Mouse (Mus musculus): Measurements from ENCODE around the gene Babam1. TPM values are rescaled to one million over a fixed set of nuclear protein-coding genes. Genes with fewer than 3 reads are reported as not detected.
"Not testable (repeated sequence)": the region's sequence is repeated elsewhere in the genome, so short reads cannot be mapped to it uniquely, and the experiment has no call there.

Babam1 gene
- polyA plus RNA-seq, 1 experiment from 2014 or later = 108 TPM

GRCm38 (mm10) chr8:71411535-71412273 is 15.0 kb downstream of the Babam1 start:
- whole genome bisulfite sequencing = 43% methylated on average over 11 of the region's 11 CpGs
- Histone ChIP-seq H3K27ac (ENCODE audit: low read length) (no peak overlapping the region), H3K9ac (ENCODE audit: low read length) (no peak overlapping the region), H3K4me3 (ENCODE audit: low read length) (no peak overlapping the region), H3K4me1 (replicated peaks; ENCODE audit: control insufficient read depth, insufficient read depth, low read length) (peaks cover 6% of the 10 kb centered on the region), H3K9me3 (ENCODE audit: control insufficient read depth, low read length) (no peaks in the 10 kb centered on the region), H3K36me3 (ENCODE audit: control insufficient read depth, insufficient read depth, low read length) (peaks cover 11% of the 10 kb centered on the region), H3K4me2 (ENCODE audit: low read depth, low read length) (no peak overlapping the region), H3K27me3 (ENCODE audit: control insufficient read depth, insufficient read depth, low read depth, low read length) (no peaks in the 10 kb centered on the region)
- peak; percentile 35 for ATAC-seq (ENCODE audit: low read depth)

GRCm38 (mm10) chr8:71422121-71422520 is 25.5 kb downstream of the Babam1 start:
- no peaks in the 10 kb centered on the region for H3K27me3 ChIP-seq (ENCODE audit: control insufficient read depth, insufficient read depth, low read depth, low read length)
- no peak overlapping the region for H3K9ac ChIP-seq (ENCODE audit: low read length)
- no peaks in the 10 kb centered on the region for H3K4me1 ChIP-seq (replicated peaks; ENCODE audit: control insufficient read depth, insufficient read depth, low read length)
- no peak overlapping the region for H3K4me2 ChIP-seq (ENCODE audit: low read depth, low read length)
- no peak overlapping the region for H3K27ac ChIP-seq (ENCODE audit: low read length)
- H3K9me3 ChIP-seq (ENCODE audit: control insufficient read depth, low read length) = no peaks in the 10 kb centered on the region
- no peaks in the 10 kb centered on the region for H3K36me3 ChIP-seq (ENCODE audit: control insufficient read depth, insufficient read depth, low read length)
- no peak overlapping the region for H3K4me3 ChIP-seq (ENCODE audit: low read length)
- ATAC-seq (ENCODE audit: low read depth) = no peak

- H3K27me3 ChIP-seq (ENCODE audit: control insufficient read depth, insufficient read depth, low read depth, low read length); H3K27ac ChIP-seq (ENCODE audit: low read length); H3K4me2 ChIP-seq (ENCODE audit: low read depth, low read length); ATAC-seq (ENCODE audit: low read depth); H3K9me3 ChIP-seq (ENCODE audit: control insufficient read depth, low read length); H3K36me3 ChIP-seq (ENCODE audit: control insufficient read depth, insufficient read depth, low read length); H3K4me3 ChIP-seq (ENCODE audit: low read length); H3K9ac ChIP-seq (ENCODE audit: low read length); H3K4me1 ChIP-seq (replicated peaks; ENCODE audit: control insufficient read depth, insufficient read depth, low read length): not testable (repeated sequence)
- 59% methylated on average over 1 of the region's 1 CpGs for WGBS
Measured at GRCm38 (mm10) chr8:71432935-71433334, 36.3 kb downstream of the Babam1 start.

- no peak overlapping the region for H3K27ac ChIP-seq (ENCODE audit: low read length)
- H3K36me3 ChIP-seq (ENCODE audit: control insufficient read depth, insufficient read depth, low read length) = no peaks in the 10 kb centered on the region
- H3K9ac ChIP-seq (ENCODE audit: low read length) = no peak overlapping the region
- H3K27me3 ChIP-seq (ENCODE audit: control insufficient read depth, insufficient read depth, low read depth, low read length) = no peaks in the 10 kb centered on the region
- no peak overlapping the region for H3K4me3 ChIP-seq (ENCODE audit: low read length)
- 46% methylated on average over 3 of the region's 3 CpGs for WGBS
- H3K4me2 ChIP-seq (ENCODE audit: low read depth, low read length) = no peak overlapping the region
- no peaks in the 10 kb centered on the region for H3K4me1 ChIP-seq (replicated peaks; ENCODE audit: control insufficient read depth, insufficient read depth, low read length)
- no peaks in the 10 kb centered on the region for H3K9me3 ChIP-seq (ENCODE audit: control insufficient read depth, low read length)
- no peak for ATAC-seq (ENCODE audit: low read depth)
Measured at GRCm38 (mm10) chr8:71437041-71437440, 40.4 kb downstream of the Babam1 start.

GRCm38 (mm10) chr8:71441404-71441803 is 44.7 kb downstream of the Babam1 start:
- ATAC-seq (ENCODE audit: low read depth) = no peak
- Histone ChIP-seq H3K4me3 (ENCODE audit: low read length) (no peak overlapping the region), H3K27me3 (ENCODE audit: control insufficient read depth, insufficient read depth, low read depth, low read length) (no peaks in the 10 kb centered on the region), H3K9ac (ENCODE audit: low read length) (no peak overlapping the region), H3K9me3 (ENCODE audit: control insufficient read depth, low read length) (no peaks in the 10 kb centered on the region), H3K4me2 (ENCODE audit: low read depth, low read length) (no peak overlapping the region), H3K36me3 (ENCODE audit: control insufficient read depth, insufficient read depth, low read length) (no peaks in the 10 kb centered on the region), H3K27ac (ENCODE audit: low read length) (no peak overlapping the region), H3K4me1 (replicated peaks; ENCODE audit: control insufficient read depth, insufficient read depth, low read length) (no peaks in the 10 kb centered on the region)
- 0% methylated on average over 7 of the region's 7 CpGs for WGBS

- Histone ChIP-seq H3K36me3 (ENCODE audit: control insufficient read depth, insufficient read depth, low read length) (no peaks in the 10 kb centered on the region), H3K4me3 (ENCODE audit: low read length) (no peak overlapping the region), H3K4me2 (ENCODE audit: low read depth, low read length) (no peak overlapping the region), H3K4me1 (replicated peaks; ENCODE audit: control insufficient read depth, insufficient read depth, low read length) (no peaks in the 10 kb centered on the region), H3K27me3 (ENCODE audit: control insufficient read depth, insufficient read depth, low read depth, low read length) (no peaks in the 10 kb centered on the region), H3K27ac (ENCODE audit: low read length) (no peak overlapping the region), H3K9me3 (ENCODE audit: control insufficient read depth, low read length) (no peaks in the 10 kb centered on the region), H3K9ac (ENCODE audit: low read length) (no peak overlapping the region)
- 75% methylated on average over 7 of the region's 7 CpGs for WGBS
- no peak for ATAC-seq (ENCODE audit: low read depth)
Measured at GRCm38 (mm10) chr8:71445096-71445495, 48.4 kb downstream of the Babam1 start.

- Histone ChIP-seq H3K27ac (ENCODE audit: low read length) (no peak overlapping the region), H3K4me2 (ENCODE audit: low read depth, low read length) (no peak overlapping the region), H3K36me3 (ENCODE audit: control insufficient read depth, insufficient read depth, low read length) (no peaks in the 10 kb centered on the region), H3K4me1 (replicated peaks; ENCODE audit: control insufficient read depth, insufficient read depth, low read length) (no peaks in the 10 kb centered on the region), H3K9me3 (ENCODE audit: control insufficient read depth, low read length) (no peaks in the 10 kb centered on the region), H3K9ac (ENCODE audit: low read length) (no peak overlapping the region), H3K4me3 (ENCODE audit: low read length) (no peak overlapping the region), H3K27me3 (ENCODE audit: control insufficient read depth, insufficient read depth, low read depth, low read length) (no peaks in the 10 kb centered on the region)
- ATAC-seq (ENCODE audit: low read depth) = no peak
- 62% methylated on average over 4 of the region's 4 CpGs for WGBS
Measured at GRCm38 (mm10) chr8:71451337-71451736, 54.7 kb downstream of the Babam1 start.

GRCm38 (mm10) chr8:71451777-71452176 is 55.1 kb downstream of the Babam1 start:
- Histone ChIP-seq H3K27me3 (ENCODE audit: control insufficient read depth, insufficient read depth, low read depth, low read length) (no peaks in the 10 kb centered on the region), H3K36me3 (ENCODE audit: control insufficient read depth, insufficient read depth, low read length) (no peaks in the 10 kb centered on the region), H3K4me1 (replicated peaks; ENCODE audit: control insufficient read depth, insufficient read depth, low read length) (no peaks in the 10 kb centered on the region), H3K9me3 (ENCODE audit: control insufficient read depth, low read length) (no peaks in the 10 kb centered on the region), H3K4me3 (ENCODE audit: low read length) (no peak overlapping the region), H3K27ac (ENCODE audit: low read length) (no peak overlapping the region), H3K9ac (ENCODE audit: low read length) (no peak overlapping the region), H3K4me2 (ENCODE audit: low read depth, low read length) (no peak overlapping the region)
- ATAC-seq (ENCODE audit: low read depth) = no peak
- 60% methylated on average over 10 of the region's 11 CpGs for WGBS

- Histone ChIP-seq H3K9ac (ENCODE audit: low read length) (no peak overlapping the region), H3K27ac (ENCODE audit: low read length) (no peak overlapping the region), H3K4me3 (ENCODE audit: low read length) (no peak overlapping the region), H3K9me3 (ENCODE audit: control insufficient read depth, low read length) (no peaks in the 10 kb centered on the region), H3K4me2 (ENCODE audit: low read depth, low read length) (no peak overlapping the region), H3K36me3 (ENCODE audit: control insufficient read depth, insufficient read depth, low read length) (no peaks in the 10 kb centered on the region; the same call in 1 of the 2 replicates), H3K27me3 (ENCODE audit: control insufficient read depth, insufficient read depth, low read depth, low read length) (no peaks in the 10 kb centered on the region), H3K4me1 (replicated peaks; ENCODE audit: control insufficient read depth, insufficient read depth, low read length) (no peaks in the 10 kb centered on the region; the same call in 1 of the 2 replicates)
- ATAC-seq (ENCODE audit: low read depth) = no peak
- WGBS = 51% methylated on average over 2 of the region's 2 CpGs
Measured at GRCm38 (mm10) chr8:71452669-71453068, 56.0 kb downstream of the Babam1 start.
